Mouse (Mus musculus): ENCODE measurements around the gene Tsc1. TPM values are rescaled to one million over a fixed set of nuclear protein-coding genes. Genes with fewer than 3 reads are reported as not detected.
A peak's percentile ranks its signal among the peaks of the same experiment; 100 is the strongest.

Gene Tsc1
- polyA plus RNA-seq, 1 experiment from 2014 or later = 24.1 TPM

DNA sequence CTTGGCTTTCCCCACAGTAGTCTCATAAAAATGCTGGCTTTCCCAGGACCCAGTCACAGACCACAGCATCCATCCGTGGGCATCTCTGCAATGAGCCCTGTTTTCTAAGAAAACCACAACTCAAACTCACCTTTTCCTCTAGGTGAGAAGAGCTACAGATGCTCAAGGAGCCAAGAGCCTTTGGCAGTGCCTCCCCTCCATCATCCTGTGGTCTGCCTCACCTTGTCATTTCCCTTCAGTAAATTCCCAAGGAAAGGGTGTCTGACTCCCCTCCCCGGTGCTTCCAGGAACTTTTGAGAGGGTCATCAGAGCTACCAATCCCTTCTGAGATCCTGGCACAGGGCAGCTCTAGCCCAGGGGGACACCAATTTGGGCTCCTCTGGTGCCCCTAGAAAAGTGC lies 19.9 kb upstream of the Tsc1 start:
- Histone ChIP-seq H3K27me3 (ENCODE audit: control insufficient read depth, insufficient read depth, low read length) (peaks cover 15% of the 10 kb centered on the region), H3K9me3 (ENCODE audit: control insufficient read depth, low read length) (no peaks in the 10 kb centered on the region), H3K4me2 (ENCODE audit: low read depth) (no peak overlapping the region), H3K36me3 (ENCODE audit: control insufficient read depth, insufficient read depth, low read length) (no peaks in the 10 kb centered on the region), H3K9ac (ENCODE audit: low read length) (no peak overlapping the region), H3K4me1 (ENCODE audit: control insufficient read depth, insufficient read depth, low read length) (no peaks in the 10 kb centered on the region), H3K4me3 (ENCODE audit: low read depth, low read length) (no peak overlapping the region), H3K27ac (ENCODE audit: low read depth, low read length) (no peak overlapping the region)
- ATAC-seq (ENCODE audit: insufficient read depth, low FRiP score, low TSS enrichment) (no peak), DNase-seq (ENCODE audit: low spot score) (no peak)
- 19% methylated on average over 2 of the region's 2 CpGs for whole genome bisulfite sequencing

DNA sequence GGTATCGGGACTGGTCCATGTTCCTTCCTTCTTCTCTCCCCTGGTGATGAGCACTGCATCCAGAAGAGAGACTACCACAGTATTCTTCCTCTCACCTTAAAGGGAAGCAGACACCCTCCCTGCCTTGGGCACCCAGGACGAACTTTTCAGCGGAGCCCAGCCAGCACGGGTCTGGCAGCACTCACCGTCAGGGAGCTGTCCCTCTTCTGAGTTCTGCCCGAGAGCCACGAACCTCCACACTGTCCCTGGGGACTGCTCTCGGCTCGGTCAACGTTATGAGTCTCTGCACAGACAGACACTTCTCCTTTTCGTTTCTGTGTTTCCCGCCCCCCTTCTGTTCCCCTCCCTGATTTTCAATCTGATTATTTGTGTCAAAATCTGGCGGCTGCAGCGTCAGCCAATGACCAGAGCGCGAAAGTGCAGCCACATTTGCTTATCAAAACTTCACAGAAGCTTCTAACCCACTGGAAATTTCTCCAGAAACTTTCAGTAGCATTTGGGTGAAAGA lies 19.3 kb upstream of the Tsc1 start, which contains the start of gene Gfi1b:
Gene Gfi1b, minus strand, starts transcription at position 319 of the 508 bp plus-strand sequence.
- H3K9me3 ChIP-seq (ENCODE audit: control insufficient read depth, low read length) = no peaks in the 10 kb centered on the region
- H3K36me3 ChIP-seq (ENCODE audit: control insufficient read depth, insufficient read depth, low read length) = no peaks in the 10 kb centered on the region
- no peaks in the 10 kb centered on the region for H3K4me1 ChIP-seq (ENCODE audit: control insufficient read depth, insufficient read depth, low read length)
- peaks cover 15% of the 10 kb centered on the region for H3K27me3 ChIP-seq (ENCODE audit: control insufficient read depth, insufficient read depth, low read length)
- no peak within 1 kb of the TSS for H3K9ac ChIP-seq (ENCODE audit: low read length)
- H3K4me2 ChIP-seq (ENCODE audit: low read depth) = no peak within 1 kb of the TSS
- H3K4me3 ChIP-seq (ENCODE audit: low read depth, low read length) = no peak within 1 kb of the TSS
- H3K27ac ChIP-seq (ENCODE audit: low read depth, low read length) = no peak within 1 kb of the TSS
- 7% methylated on average over 16 of the region's 16 CpGs for WGBS
- DNase-seq (ENCODE audit: low spot score) = no peak
- no peak for ATAC-seq (ENCODE audit: insufficient read depth, low FRiP score, low TSS enrichment)

- 24% methylated on average over 10 of the region's 10 CpGs for WGBS
- H3K27me3 ChIP-seq (ENCODE audit: control insufficient read depth, insufficient read depth, low read length) = peaks cover 15% of the 10 kb centered on the region
Measured at GRCm38 (mm10) chr2:28622521-28623124, 18.4 kb upstream of the Tsc1 start.

GRCm38 (mm10) chr2:28624870-28625269 lies 16.2 kb upstream of the Tsc1 start:
- peaks cover 15% of the 10 kb centered on the region for H3K27me3 ChIP-seq (ENCODE audit: control insufficient read depth, insufficient read depth, low read length)
- no peak overlapping the region for H3K9ac ChIP-seq (ENCODE audit: low read length)
- no peaks in the 10 kb centered on the region for H3K36me3 ChIP-seq (ENCODE audit: control insufficient read depth, insufficient read depth, low read length)
- no peak overlapping the region for H3K4me3 ChIP-seq (ENCODE audit: low read depth, low read length)
- H3K4me1 ChIP-seq (ENCODE audit: control insufficient read depth, insufficient read depth, low read length) = no peaks in the 10 kb centered on the region
- no peak overlapping the region for H3K27ac ChIP-seq (ENCODE audit: low read depth, low read length)
- no peak for ATAC-seq (ENCODE audit: insufficient read depth, low FRiP score, low TSS enrichment)
- 88% methylated on average over 3 of the region's 3 CpGs for WGBS
- no peak overlapping the region for H3K4me2 ChIP-seq (ENCODE audit: low read depth)
- H3K9me3 ChIP-seq (ENCODE audit: control insufficient read depth, low read length) = no peaks in the 10 kb centered on the region
- no peak for DNase-seq (ENCODE audit: low spot score)

More at GRCm38 (mm10) chr2:28622521-28623124, 18.4 kb upstream of the Tsc1 start:
- DNase-seq (ENCODE audit: low spot score) (peak; percentile 52), ATAC-seq (ENCODE audit: insufficient read depth, low FRiP score, low TSS enrichment) (no peak)
- H3K4me1 ChIP-seq (ENCODE audit: control insufficient read depth, insufficient read depth, low read length) = no peaks in the 10 kb centered on the region
- no peak overlapping the region for H3K27ac ChIP-seq (ENCODE audit: low read depth, low read length)
- no peaks in the 10 kb centered on the region for H3K36me3 ChIP-seq (ENCODE audit: control insufficient read depth, insufficient read depth, low read length)
- H3K9me3 ChIP-seq (ENCODE audit: control insufficient read depth, low read length) = no peaks in the 10 kb centered on the region
- no peak overlapping the region for H3K4me2 ChIP-seq (ENCODE audit: low read depth)
- no peak overlapping the region for H3K9ac ChIP-seq (ENCODE audit: low read length)
- H3K4me3 ChIP-seq (ENCODE audit: low read depth, low read length) = no peak overlapping the region

- peaks cover 10% of the 10 kb centered on the region for H3K27me3 ChIP-seq (ENCODE audit: control insufficient read depth, insufficient read depth, low read length)
- ATAC-seq (ENCODE audit: insufficient read depth, low FRiP score, low TSS enrichment) (no peak), DNase-seq (ENCODE audit: low spot score) (no peak)
- H3K9me3 ChIP-seq (ENCODE audit: control insufficient read depth, low read length) = no peaks in the 10 kb centered on the region
- H3K9ac ChIP-seq (ENCODE audit: low read length) = no peak overlapping the region
- H3K4me3 ChIP-seq (ENCODE audit: low read depth, low read length) = no peak overlapping the region
- H3K4me2 ChIP-seq (ENCODE audit: low read depth) = no peak overlapping the region
- no peaks in the 10 kb centered on the region for H3K36me3 ChIP-seq (ENCODE audit: control insufficient read depth, insufficient read depth, low read length)
- 73% methylated on average over 3 of the region's 3 CpGs for WGBS
- H3K27ac ChIP-seq (ENCODE audit: low read depth, low read length) = no peak overlapping the region
- H3K4me1 ChIP-seq (ENCODE audit: control insufficient read depth, insufficient read depth, low read length) = no peaks in the 10 kb centered on the region
Measured at GRCm38 (mm10) chr2:28626038-28626437, 15.0 kb upstream of the Tsc1 start.

DNA sequence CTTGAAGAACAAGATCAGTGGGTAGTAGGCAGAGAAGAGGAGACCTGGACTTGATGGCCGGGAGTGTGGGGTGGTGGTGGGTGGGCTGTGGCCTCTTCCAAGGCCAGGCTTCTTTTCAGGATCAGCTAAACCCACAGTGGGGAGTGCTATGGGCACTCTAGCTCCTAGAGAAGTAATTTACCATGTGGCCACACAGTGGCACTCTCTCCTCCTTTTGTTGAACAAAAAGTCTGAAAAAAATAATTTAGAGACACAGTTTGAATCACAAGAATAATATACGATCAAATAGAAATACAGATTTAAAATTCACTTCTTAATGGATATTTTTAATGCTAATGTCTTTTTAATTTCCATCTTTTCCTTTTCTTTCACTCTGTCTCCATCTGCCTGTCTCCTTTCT lies 13.0 kb upstream of the Tsc1 start:
- WGBS = 69% methylated on average over 2 of the region's 2 CpGs
- Histone ChIP-seq H3K27ac (ENCODE audit: low read depth, low read length) (no peak overlapping the region), H3K27me3 (ENCODE audit: control insufficient read depth, insufficient read depth, low read length) (no peaks in the 10 kb centered on the region), H3K4me2 (ENCODE audit: low read depth) (no peak overlapping the region), H3K9me3 (ENCODE audit: control insufficient read depth, low read length) (no peaks in the 10 kb centered on the region), H3K4me3 (ENCODE audit: low read depth, low read length) (no peak overlapping the region), H3K36me3 (ENCODE audit: control insufficient read depth, insufficient read depth, low read length) (no peaks in the 10 kb centered on the region), H3K9ac (ENCODE audit: low read length) (no peak overlapping the region), H3K4me1 (ENCODE audit: control insufficient read depth, insufficient read depth, low read length) (no peaks in the 10 kb centered on the region)
- ATAC-seq (ENCODE audit: insufficient read depth, low FRiP score, low TSS enrichment) (no peak), DNase-seq (ENCODE audit: low spot score) (no peak)

- Histone ChIP-seq H3K4me2 (ENCODE audit: low read depth) (no peak overlapping the region), H3K36me3 (ENCODE audit: control insufficient read depth, insufficient read depth, low read length) (no peaks in the 10 kb centered on the region), H3K4me3 (ENCODE audit: low read depth, low read length) (no peak overlapping the region), H3K27me3 (ENCODE audit: control insufficient read depth, insufficient read depth, low read length) (no peaks in the 10 kb centered on the region), H3K9me3 (ENCODE audit: control insufficient read depth, low read length) (no peaks in the 10 kb centered on the region), H3K9ac (ENCODE audit: low read length) (no peak overlapping the region), H3K27ac (ENCODE audit: low read depth, low read length) (no peak overlapping the region), H3K4me1 (ENCODE audit: control insufficient read depth, insufficient read depth, low read length) (no peaks in the 10 kb centered on the region)
- 28% methylated on average over 4 of the region's 4 CpGs for WGBS
- ATAC-seq (ENCODE audit: insufficient read depth, low FRiP score, low TSS enrichment) = no peak
- no peak for DNase-seq (ENCODE audit: low spot score)
Measured at GRCm38 (mm10) chr2:28629911-28630381, 11.1 kb upstream of the Tsc1 start.

DNA sequence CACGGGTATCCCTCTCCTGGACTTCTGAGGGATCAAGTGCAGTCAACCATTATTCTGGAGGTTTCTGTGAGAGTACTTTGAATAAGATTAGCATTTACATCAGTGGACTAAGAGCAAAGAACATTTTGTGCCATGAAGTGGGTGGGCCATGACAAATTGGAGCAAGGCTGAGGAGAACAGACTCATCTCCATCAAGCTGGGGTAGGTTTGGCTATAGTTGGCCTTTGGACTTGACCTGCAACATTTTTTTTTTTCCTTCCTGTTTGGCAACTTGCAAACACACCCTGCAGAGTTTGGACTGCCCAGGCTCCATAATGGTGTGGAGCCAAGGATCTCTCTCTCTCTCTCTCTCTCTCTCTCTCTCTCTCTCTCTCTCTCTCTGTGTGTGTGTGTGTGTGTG lies 8.4 kb upstream of the Tsc1 start:
- H3K4me1 ChIP-seq (ENCODE audit: control insufficient read depth, insufficient read depth, low read length) = no peaks in the 10 kb centered on the region
- WGBS = 65% methylated on average over 1 of the region's 1 CpGs

GRCm38 (mm10) chr2:28633136-28633535 lies 7.9 kb upstream of the Tsc1 start:
- Histone ChIP-seq H3K4me3 (ENCODE audit: low read depth, low read length) (no peak overlapping the region), H3K27ac (ENCODE audit: low read depth, low read length) (no peak overlapping the region), H3K9ac (ENCODE audit: low read length) (no peak overlapping the region), H3K4me2 (ENCODE audit: low read depth) (no peak overlapping the region), H3K27me3 (ENCODE audit: control insufficient read depth, insufficient read depth, low read length) (no peaks in the 10 kb centered on the region), H3K4me1 (ENCODE audit: control insufficient read depth, insufficient read depth, low read length) (no peaks in the 10 kb centered on the region), H3K36me3 (ENCODE audit: control insufficient read depth, insufficient read depth, low read length) (no peaks in the 10 kb centered on the region), H3K9me3 (ENCODE audit: control insufficient read depth, low read length) (no peaks in the 10 kb centered on the region)
- no peak for DNase-seq (ENCODE audit: low spot score)
- no peak for ATAC-seq (ENCODE audit: insufficient read depth, low FRiP score, low TSS enrichment)
- 48% methylated on average over 4 of the region's 4 CpGs for WGBS

More for the DNA sequence above, 8.4 kb upstream of the Tsc1 start:
- no peak overlapping the region for H3K4me3 ChIP-seq (ENCODE audit: low read depth, low read length)
- no peak for DNase-seq (ENCODE audit: low spot score)
- no peaks in the 10 kb centered on the region for H3K9me3 ChIP-seq (ENCODE audit: control insufficient read depth, low read length)
- H3K27ac ChIP-seq (ENCODE audit: low read depth, low read length) = no peak overlapping the region
- no peak for ATAC-seq (ENCODE audit: insufficient read depth, low FRiP score, low TSS enrichment)
- no peak overlapping the region for H3K9ac ChIP-seq (ENCODE audit: low read length)
- no peaks in the 10 kb centered on the region for H3K27me3 ChIP-seq (ENCODE audit: control insufficient read depth, insufficient read depth, low read length)
- no peak overlapping the region for H3K4me2 ChIP-seq (ENCODE audit: low read depth)
- H3K36me3 ChIP-seq (ENCODE audit: control insufficient read depth, insufficient read depth, low read length) = no peaks in the 10 kb centered on the region

Data from neural tube, embryonic 11.5 days (tissue).